Mouse (Mus musculus) CD4-positive, CD25-positive, alpha-beta regulatory T cell, adult 4 months (primary cell): Measurements from ENCODE around the gene C3. TPM values are rescaled to one million over a fixed set of nuclear protein-coding genes. Genes with fewer than 3 reads are reported as not detected.

Experiments used
- ATAC-seq: one replicate; pipeline ENCODE4 v1.8.0; 2017
- polyA plus RNA-seq, 2 experiments: library from polyadenylated mRNA; unstranded; fragments of 100-300 nt; shearing (Covaris generic); gene quantifications; one replicate each; pipeline ENCODE4 v1.2.1; 2017

The C3 gene
- polyA plus RNA-seq, 2 experiments from 2014 or later = 0.85 to 1.3 TPM

- peak; percentile 43 for ATAC-seq
Observed at GRCm38 (mm10) chr17:57249186-57250181, 21.5 kb upstream of the C3 start, which contains the start of gene Trip10. TSS of gene Trip10 (plus strand) at chr17:57249455.

DNA sequence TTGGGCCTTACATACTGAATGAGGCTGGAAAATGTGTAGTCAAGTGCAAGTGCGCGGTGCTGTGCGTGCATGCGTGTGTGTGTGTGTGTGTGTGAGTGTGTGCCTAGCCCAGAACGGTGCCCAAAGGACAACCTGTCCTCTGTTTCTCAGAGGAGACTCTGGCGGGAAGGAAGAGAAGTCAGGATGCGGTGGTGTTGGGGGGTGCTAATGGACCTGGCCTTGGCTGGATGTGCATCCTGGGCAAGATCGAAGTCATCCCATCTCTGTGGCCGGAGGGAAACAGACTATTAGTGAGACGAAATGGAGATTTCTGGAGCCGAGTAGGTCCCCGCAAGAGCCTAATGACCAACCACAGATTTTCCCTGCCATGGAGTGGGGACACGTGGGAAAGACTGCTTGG, 20.8 kb upstream of the C3 start:
- ATAC-seq = no peak

GRCm38 (mm10) chr17:57248201-57248699, 20.3 kb upstream of the C3 start, which contains the start of gene Gpr108:
TSS of gene Gpr108 (minus strand) at chr17:57248446.
- ATAC-seq = peak; percentile 62

GRCm38 (mm10) chr17:57247393-57248200, 19.7 kb upstream of the C3 start:
- peak; percentile 83 for ATAC-seq

- no peak for ATAC-seq
Observed at GRCm38 (mm10) chr17:57246663-57247392, 18.9 kb upstream of the C3 start.

GRCm38 (mm10) chr17:57245311-57245929, 17.5 kb upstream of the C3 start:
- ATAC-seq = no peak

GRCm38 (mm10) chr17:57243650-57244370, 15.9 kb upstream of the C3 start:
- no peak for ATAC-seq

GRCm38 (mm10) chr17:57237181-57237580, 9.2 kb upstream of the C3 start:
- ATAC-seq = no peak

- ATAC-seq = no peak
Observed at GRCm38 (mm10) chr17:57235803-57236202, 7.9 kb upstream of the C3 start.

- no peak for ATAC-seq
Observed at GRCm38 (mm10) chr17:57234254-57234928, 6.5 kb upstream of the C3 start.

DNA sequence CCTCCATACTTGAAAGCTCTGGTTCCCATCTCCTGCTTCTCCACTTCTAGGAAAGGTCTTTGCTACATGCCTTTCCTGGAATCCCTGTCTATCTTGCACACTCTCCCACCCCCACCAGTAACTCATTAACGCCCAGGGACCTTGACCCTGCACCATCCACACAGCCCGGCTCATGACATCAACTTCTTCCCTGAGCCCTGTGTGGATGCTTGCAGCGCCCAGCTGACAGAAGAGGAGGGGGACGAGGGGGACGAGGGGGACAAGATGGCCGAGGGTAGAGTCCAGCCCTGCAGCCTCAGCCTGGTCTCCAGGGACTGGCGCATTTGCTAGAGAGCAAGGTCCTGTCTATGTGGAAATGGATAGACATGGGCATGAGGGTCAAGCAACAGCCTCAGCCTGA, 5.1 kb upstream of the C3 start:
- no peak for ATAC-seq

- no peak for ATAC-seq
Observed at GRCm38 (mm10) chr17:57232200-57232599, 4.3 kb upstream of the C3 start.

DNA sequence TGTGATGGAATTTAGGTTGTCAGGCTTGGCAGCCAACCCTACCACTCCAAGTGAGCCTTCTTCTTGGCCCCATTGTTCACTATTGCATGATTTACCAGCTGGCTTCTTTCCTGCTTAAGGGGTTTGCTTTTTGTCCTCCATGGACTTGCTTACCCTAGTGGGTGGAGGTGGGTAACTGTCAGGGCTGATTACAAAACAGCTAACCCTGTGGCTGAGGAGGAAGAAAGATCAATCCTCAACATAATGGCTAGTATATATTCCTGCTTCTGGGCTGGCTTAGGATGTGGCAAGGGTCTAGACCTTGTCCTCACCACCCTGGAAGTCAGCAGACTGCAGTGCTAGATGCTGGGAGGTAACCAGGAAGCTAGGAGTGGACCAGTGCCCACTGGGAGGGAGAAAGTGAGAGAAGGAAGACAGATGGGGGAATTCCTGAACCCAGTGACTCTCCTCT, 3.4 kb upstream of the C3 start:
- ATAC-seq = no peak

- ATAC-seq = no peak
Observed at GRCm38 (mm10) chr17:57230728-57231125, 2.8 kb upstream of the C3 start.

DNA sequence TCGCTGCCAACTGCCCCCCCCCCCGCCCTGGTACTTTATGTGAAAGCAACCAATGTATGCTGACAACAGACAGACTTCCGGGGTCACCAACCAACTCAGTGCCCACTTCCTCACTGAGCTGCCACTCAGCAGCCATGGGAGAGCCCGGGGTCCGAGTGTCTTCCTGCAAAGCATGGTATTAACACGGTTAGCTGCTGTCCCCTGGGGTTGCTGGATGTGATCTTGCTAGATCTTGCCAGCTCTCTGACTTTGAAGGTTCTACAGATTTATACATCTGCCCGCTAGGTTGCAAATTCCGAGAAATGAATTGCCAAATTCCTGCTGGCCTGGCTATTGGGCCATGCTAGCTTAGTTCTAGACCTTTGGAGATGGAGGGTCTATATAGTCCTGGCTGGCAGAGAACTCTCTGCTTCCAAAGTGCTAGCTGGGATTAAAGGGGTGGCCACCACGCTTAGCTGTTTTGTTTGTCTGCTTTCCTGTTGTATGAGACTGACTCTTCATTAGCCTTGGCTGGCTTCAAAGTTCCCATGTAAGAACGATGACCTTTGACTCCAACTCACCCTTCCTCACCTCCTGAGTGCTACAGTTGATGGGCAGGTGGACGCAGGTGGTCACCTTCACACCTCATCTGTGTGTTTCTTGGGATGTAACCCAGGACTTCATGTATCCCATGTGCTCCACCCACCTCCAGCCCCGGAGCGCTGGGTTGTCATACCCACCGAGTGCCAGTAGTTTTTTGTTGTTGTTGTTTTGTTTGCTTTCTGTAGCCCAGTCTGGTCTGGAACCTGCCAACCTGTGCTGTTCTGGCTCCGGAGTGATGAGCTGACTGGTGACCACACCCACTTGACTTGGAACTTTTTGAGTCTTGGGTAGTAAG, 2.2 kb upstream of the C3 start:
- ATAC-seq = no peak

- ATAC-seq = no peak
Observed at GRCm38 (mm10) chr17:57228873-57229272, 937 bp upstream of the C3 start.

DNA sequence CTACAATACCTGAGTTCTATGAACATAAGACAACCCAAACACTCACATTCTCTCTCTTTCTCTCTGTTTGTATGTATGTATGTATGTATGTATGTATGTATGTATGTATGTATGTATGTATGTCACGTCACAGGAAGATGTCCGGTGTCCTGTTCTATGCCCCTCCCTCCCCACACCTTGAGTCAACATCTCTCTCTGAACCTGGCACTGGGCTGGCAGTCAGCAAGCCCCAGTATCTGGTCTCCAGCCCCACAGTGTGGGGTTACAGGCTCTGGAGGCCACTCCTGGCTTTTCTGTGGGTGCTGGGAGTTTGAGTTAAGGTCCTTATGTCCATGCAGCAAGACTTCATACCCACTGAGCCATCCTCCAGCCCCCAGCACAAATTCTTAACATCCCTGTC, 468 bp downstream of the C3 start:
- no peak for ATAC-seq

- ATAC-seq = no peak
Observed at GRCm38 (mm10) chr17:57223313-57223712, 4.6 kb downstream of the C3 start.

GRCm38 (mm10) chr17:57221911-57222310, 6.0 kb downstream of the C3 start:
- ATAC-seq = no peak

- peak; percentile 50 for ATAC-seq
Observed at GRCm38 (mm10) chr17:57219884-57220207, 8.1 kb downstream of the C3 start.
